Mouse (Mus musculus) testis, postnatal 10 days (tissue): ENCODE data around the gene Tmem108.

Experiments used
- DNase-seq: peaks from one replicate; pipeline ENCODE4 v3.0.0; 2021; ENCODE audit warnings: low spot score

Gene Tmem108

DNA sequence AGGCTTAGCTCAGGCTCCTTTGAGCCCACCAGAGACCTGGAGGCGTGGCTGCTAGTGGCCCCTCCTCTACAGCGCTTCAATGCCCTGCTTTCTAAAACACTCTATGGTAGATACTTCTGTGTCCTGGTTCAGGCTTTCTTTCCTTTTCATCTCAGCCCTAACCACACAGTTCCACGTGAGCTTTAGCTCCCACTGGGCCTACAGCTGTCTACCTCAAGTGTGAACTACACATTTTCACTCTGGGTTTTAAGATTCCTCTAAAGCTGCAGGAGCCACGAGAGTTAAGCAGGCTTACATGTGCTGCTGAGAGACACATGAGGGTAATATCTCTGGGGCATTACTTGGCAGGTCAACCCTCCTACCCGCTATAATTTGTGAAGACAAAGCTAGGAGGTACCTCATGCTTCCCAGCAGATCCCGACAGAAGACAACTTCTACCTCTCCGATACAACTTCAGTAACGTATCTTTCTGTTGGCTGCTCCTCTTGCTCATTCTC is 134.2 kb downstream of the Tmem108 start:
- DNase-seq: no peak

DNA sequence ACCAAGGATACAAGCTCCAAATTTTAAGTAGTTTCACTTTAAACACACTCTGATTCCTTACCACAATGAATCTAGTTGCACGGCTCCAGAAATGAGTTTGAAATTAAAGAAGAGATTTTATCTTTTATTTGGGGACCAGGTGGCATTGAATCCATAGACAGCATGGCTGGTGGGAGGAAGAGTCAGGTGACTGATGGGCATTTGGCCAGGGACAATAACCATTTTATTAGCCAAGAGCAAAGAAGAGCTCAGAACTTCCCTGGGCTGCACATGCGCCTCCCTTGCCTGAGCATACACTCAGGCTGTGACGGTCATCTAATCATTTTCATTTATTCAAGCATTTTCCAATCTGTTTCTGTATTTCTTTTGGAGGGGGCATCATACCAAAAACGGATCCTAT is 135.5 kb downstream of the Tmem108 start:
- no peak for DNase-seq

- DNase-seq: peak; percentile 72
Observed at GRCm38 (mm10) chr9:103624649-103625048, 137.0 kb downstream of the Tmem108 start.

DNA sequence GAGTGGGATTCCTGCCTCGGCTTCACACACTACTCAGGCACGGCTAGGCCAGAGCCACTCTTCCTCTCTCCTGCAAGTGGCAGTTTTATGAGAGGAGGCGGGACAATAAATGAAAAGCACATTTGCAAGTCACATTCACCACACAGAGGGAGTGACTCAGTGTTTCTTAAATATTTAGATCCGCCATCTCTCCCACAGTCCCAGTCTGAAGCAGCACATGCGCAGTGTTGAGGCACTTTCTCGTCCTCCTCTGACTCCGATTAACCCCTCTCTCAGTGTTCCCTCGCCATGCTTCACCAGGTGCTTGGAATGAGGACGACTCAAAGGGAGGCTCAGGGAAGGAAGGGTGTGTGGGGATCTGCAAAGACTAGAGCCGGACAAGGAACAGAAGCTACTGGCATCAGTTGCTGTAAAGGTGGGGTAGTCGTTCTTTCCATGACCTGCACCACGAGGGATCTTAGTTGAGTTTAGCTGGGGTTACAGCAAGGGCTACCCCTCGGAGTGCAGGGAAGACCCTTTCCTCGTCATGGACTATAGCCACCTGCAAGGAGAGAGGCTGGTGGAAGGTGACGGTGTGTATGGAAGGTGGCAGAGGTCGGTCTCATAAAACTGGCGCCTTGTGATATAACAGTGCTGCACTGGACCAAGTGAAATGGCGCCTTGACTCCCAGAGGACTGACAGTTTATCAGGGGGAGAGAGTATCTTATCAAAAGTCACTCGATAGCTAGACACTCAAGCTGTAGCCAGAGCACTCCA is 137.9 kb downstream of the Tmem108 start:
- no peak for DNase-seq

DNA sequence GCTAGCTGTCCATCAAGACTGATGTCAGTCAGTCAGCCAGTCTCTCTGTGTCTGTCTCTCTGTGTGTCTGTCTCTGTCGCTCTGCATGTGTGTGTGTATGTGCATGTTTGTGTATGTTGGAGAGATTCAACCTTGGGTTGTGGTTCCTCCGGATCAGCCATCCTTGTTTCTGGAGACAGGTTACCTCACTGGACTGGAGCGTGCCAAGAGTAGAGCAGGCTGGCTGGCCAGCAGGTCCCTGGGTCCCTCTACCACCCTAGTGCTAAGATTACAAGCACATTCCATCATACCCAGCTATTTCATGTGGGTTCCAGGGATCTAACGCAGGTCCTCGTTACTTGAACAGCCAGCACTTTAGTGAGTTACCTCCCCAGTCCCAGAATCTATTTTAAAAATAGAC is 138.6 kb downstream of the Tmem108 start:
- no peak for DNase-seq

GRCm38 (mm10) chr9:103621870-103622269 is 139.8 kb downstream of the Tmem108 start:
- DNase-seq: no peak

- DNase-seq: no peak
Observed at GRCm38 (mm10) chr9:103620517-103621212, 141.0 kb downstream of the Tmem108 start.

- DNase-seq: no peak
Observed at GRCm38 (mm10) chr9:103614260-103614659, 147.4 kb downstream of the Tmem108 start.

DNA sequence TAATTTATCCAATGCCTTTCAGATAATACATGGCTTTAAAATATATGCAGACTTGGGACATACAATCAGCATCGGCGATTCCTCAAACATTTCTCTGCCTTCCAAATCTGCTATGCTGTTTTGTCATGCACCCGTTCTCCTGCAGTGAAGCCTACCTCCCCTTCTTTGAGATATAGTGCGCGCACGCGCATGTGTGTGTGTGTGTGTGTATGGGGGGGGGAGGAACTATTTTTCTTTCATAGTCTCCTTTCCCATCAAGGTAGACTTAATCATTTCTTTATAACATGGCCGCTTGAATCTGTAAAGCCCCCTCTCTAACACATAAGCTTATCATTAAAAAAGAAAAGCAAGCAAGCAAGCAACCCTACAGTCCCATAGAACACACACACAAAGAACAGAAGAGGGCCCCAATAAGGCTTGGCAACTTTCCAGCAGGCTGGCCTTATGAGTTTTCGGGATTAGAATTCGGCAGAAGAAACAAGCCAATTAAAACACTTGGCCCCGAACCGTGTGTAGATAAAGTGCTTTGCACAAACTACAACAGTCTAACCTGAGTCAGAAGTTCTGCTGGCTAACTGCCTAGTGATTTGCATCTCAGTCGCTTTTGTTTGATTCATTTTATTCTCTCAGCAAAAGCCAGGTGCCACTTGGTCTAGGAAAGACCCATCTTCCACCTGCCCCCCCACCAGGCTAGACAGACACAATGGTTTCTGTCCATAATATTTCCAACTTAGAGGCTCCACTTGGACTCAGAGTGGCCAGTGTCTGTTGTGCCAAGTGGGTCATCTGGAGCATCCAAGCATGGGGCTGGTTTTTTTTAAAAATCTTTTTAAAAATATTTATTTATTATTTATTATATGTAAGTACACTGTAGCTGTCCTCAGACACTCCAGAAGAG is 153.2 kb downstream of the Tmem108 start:
- DNase-seq: no peak

- DNase-seq: no peak
Observed at GRCm38 (mm10) chr9:103606056-103606455, 155.6 kb downstream of the Tmem108 start.

DNA sequence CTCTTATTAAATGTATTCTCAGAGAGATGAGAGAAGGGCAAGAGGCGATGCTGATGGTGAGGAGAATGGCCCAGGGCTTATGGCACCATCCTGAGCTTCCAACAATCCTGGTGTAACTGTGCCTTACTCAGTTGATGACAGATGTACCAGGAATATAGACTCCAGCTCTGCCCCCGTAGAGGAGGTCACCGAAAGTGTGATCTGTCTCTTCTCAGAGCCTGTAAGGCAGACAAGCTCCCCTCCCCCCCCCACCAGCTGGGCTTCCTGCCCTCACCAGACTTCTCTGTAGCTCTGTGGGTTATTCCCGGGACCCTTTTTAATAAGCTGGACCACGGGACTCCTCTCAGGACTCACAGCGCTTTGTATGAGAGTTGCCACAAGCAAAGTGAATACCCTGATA is 157.8 kb downstream of the Tmem108 start:
- DNase-seq: no peak

GRCm38 (mm10) chr9:103601878-103602277 is 159.8 kb downstream of the Tmem108 start:
- no peak for DNase-seq

- DNase-seq: no peak
Observed at GRCm38 (mm10) chr9:103600834-103601233, 160.8 kb downstream of the Tmem108 start.

DNA sequence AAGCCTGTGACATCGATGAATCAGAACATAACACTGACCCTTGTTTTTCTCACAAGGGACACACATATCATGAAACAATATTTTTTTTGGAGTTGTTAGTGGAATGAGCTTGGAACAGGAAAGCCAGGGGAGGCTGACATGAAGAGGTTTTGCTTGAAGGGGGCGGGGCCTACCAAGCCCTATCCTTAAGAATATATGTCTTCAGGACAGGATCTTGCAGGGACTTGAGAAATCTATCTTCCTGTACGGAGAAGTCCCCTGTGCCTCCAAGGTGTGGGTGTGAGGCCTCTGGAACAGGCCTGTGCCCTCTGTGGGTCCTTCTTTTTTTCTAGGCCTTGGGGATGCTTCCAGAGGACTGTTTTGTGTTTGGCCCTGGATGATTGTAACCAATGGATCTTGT is 161.7 kb downstream of the Tmem108 start:
- DNase-seq: no peak

DNA sequence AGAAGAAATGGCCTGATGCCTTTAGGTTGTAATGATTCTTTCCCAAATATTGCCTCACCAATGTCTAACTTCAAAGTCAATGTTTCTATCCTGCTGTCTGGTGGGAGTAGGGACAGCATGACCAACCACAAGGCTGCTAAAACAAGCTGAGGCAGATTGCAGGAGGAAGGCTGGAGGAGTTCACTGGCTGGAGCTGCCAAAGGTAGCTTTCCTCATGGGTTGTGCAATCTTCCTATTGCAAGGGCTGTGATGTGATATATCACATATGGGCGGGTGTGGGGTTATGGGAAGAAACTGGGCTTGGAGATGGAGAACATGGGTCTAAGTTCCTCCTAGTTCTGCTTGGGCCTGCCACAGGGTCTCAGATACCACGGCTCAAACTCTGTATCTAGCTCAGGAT is 163.8 kb downstream of the Tmem108 start:
- DNase-seq: no peak

- peak; percentile 51 for DNase-seq
Observed at GRCm38 (mm10) chr9:103595190-103595837, 166.3 kb downstream of the Tmem108 start.

DNA sequence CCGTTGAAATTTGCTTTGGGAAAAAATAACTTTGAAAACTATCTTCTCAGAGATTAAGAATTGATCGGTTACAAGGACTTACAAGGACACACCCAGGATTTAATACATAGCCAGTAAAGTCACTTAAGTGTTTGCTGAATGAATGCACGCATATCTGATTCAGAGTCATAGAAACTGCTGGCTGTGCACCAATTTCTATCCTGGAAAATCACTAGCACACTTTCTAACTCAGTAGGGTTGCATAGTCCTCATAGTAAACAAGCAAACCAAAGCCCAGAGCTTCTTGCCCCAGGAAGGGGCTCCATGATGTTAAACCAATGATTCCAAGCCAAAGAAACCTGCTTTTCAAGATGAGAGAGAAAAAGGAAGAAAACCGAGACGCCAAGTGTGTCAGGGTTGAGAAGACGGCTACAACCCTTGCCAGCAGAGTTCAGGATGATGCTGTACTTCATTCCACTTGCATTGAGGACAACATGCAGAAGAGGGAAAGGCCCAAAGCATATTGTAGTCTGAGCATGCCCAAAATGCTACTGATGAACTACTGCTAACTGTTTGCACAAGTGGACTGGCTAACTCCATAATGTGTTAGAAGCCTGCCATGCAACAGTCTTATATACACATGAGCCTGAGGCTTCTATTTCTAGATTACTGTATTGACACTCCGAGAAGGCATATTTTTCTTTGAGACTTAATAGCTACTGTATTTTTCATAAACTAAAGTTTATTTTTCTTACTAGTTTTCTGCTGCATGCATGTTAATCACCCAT is 167.0 kb downstream of the Tmem108 start:
- no peak for DNase-seq

DNA sequence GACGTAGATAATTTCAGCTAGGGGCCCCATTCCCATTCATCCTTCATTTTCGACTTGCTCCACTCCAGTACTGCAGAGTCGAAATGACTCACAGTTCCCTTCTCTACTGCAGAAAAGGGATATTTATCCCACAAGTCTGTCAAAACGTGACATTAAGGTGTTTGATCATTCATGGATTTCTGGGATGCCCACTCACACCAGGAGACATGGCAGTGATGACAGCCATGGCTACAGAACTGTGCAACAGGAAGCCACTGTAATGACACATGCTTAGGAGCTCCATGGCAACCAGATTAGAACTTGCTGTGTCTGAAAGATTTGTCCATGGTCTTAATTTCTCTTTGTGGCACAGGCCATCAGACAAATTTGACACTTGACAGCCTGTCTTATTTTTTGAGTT is 168.6 kb downstream of the Tmem108 start:
- no peak for DNase-seq

- DNase-seq: no peak
Observed at GRCm38 (mm10) chr9:103591962-103592361, 169.7 kb downstream of the Tmem108 start.

- no peak for DNase-seq
Observed at GRCm38 (mm10) chr9:103590801-103591200, 170.8 kb downstream of the Tmem108 start.

DNA sequence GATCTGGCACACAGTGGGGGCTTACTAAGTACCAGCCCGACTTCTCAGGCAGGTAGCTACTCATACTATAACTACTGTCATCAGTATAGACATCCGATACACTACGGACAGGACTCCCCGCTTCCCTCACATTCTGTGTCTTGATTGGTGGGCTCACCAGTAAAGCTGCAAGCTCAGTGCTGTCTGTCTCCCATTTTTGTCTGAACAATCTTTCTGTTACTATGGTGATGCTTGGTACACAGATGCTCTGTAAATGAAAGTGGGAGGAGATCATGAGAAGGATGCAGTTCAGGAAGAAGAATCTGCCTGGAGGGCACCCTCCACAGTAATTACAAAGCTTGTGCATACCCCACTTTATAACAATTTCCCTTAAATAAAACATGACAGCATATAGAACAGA is 176.8 kb downstream of the Tmem108 start:
- DNase-seq: no peak
